Mouse (Mus musculus) thymus, adult 2 months (tissue): ENCODE results near the gene Esrrb. TPM values are rescaled to one million over a fixed set of nuclear protein-coding genes. Genes with fewer than 3 reads are reported as not detected.

Experiments used
- DNase-seq: peaks from one replicate; pipeline ENCODE4 v3.0.0; 2021
- H3K27ac ChIP-seq: fragments of 200-500 bp; 2 replicates; pipeline ENCODE4 v1.5.1; 2012; ENCODE audit warnings: low read length, control low read depth; ENCODE audit not compliant: control insufficient read depth, insufficient read depth
- H3K27me3 ChIP-seq: fragments of 200-500 bp; 2 replicates; pipeline ENCODE4 v1.6.1; 2012; ENCODE audit warnings: mild to moderate bottlenecking, low read length, moderate library complexity, mixed read lengths; ENCODE audit not compliant: control insufficient read depth, insufficient read depth
- H3K36me3 ChIP-seq: fragments of 200-500 bp; 2 replicates; pipeline ENCODE4 v1.6.1; 2012; ENCODE audit warnings: mild to moderate bottlenecking, low read length, moderate library complexity; ENCODE audit not compliant: control insufficient read depth, insufficient read depth
- H3K4me1 ChIP-seq: fragments of 200-500 bp; replicated peaks from 2 replicates; pipeline ENCODE4 v1.6.1; 2012; ENCODE audit warnings: low read length; ENCODE audit not compliant: control insufficient read depth, insufficient read depth
- H3K4me3 ChIP-seq: fragments of 200-500 bp; 2 replicates; pipeline ENCODE4 v1.5.1; 2012; ENCODE audit warnings: mild to moderate bottlenecking, low read length, control low read depth, moderate library complexity; ENCODE audit not compliant: control insufficient read depth, insufficient read depth
- CTCF ChIP-seq: fragments of 200-500 bp; IDR thresholded peaks from 2 replicates; pipeline ENCODE4 v1.5.1; 2012; ENCODE audit warnings: mild to moderate bottlenecking, control low read depth, low read length, moderate library complexity, borderline replicate concordance; ENCODE audit not compliant: control insufficient read depth, poor library complexity, insufficient read depth; ENCODE audit errors: extremely low read depth
- POLR2A ChIP-seq: fragments of 200-500 bp; IDR thresholded peaks from 2 replicates; pipeline ENCODE4 v1.6.1; 2012; ENCODE audit warnings: mild to moderate bottlenecking, low read length, control low read depth, moderate library complexity; ENCODE audit not compliant: control insufficient read depth, poor library complexity, insufficient read depth; ENCODE audit errors: extremely low read depth
- WGBS: fragments of 180-500 bp; shearing (Covaris S2); methylation state at CpG from one replicate; pipeline ENCODE4 v1.1.7; 2018; 5-methylcytosine and 5-hydroxymethylcytosine counted together
- polyA plus RNA-seq: library from polyadenylated mRNA; depleted of rRNA; stranded (reverse); fragments of >200 nt; gene quantifications from 2 replicates; pipeline ENCODE4 v1.2.3, GENCODE M21; 2012; rRNA removed

The Esrrb gene
- polyA plus RNA-seq, 1 experiment: 0.55 TPM

DNA sequence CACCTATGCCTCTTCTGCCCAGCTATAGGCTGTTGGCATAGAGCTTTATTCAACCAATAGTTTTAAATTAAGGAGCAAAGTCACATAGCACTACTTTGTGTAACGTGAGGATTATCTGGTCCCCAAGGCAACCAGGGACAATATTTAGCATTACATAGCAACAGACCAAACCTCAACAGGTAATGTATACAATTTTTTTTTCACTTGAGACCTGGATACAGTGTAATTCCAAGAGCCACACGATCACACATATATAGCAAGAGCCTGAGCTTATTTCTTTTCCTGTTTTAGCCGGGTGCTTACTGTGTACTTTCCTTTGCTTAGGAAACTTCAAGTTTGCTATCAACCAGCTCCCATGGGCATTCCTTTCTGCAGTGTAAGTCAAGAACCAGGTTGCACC is 201.8 kb downstream of the Esrrb start:
- Histone ChIP-seq H3K27me3 (no peaks in the 10 kb centered on the region), H3K36me3 (no peaks in the 10 kb centered on the region), H3K4me3 (no peak overlapping the region), H3K27ac (no peak overlapping the region), H3K4me1 (no peaks in the 10 kb centered on the region)
- WGBS: 81% methylated on average over 3 of the region's 3 CpGs
- TF ChIP-seq CTCF: no peak
- TF ChIP-seq POLR2A: no peak
- no peak for DNase-seq

DNA sequence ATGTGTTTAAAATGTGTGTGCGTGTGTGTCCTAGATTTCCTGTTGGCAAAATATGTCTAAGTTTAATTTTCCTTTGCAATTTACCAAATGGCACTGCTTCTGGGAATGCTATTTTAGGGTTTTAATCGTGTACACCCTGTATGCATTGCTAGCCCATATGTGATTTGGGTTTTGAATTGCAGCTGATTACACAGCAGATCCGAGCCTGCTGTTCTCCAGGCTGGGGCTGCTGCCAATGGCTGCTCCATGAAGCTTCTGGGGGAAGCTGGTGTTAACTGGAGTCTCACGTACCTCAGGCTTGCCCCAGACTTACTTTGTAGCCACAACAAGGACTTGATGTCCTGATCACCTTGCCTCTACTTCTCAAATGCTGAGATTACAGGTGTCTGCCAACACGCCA is 205.1 kb downstream of the Esrrb start:
- DNase-seq: no peak
- Histone ChIP-seq H3K27me3 (no peaks in the 10 kb centered on the region), H3K36me3 (no peaks in the 10 kb centered on the region), H3K27ac (no peak overlapping the region), H3K4me1 (no peaks in the 10 kb centered on the region), H3K4me3 (no peak overlapping the region)
- 87% methylated on average over 5 of the region's 5 CpGs for WGBS
- TF ChIP-seq CTCF (no peak), POLR2A (no peak)

Other genes with a start within 250 kb of the Esrrb start
- 21.0 and 22.7 TPM in 2 replicates for gene Gpatch2l, start 119.3 kb upstream of the Esrrb start, polyA plus RNA-seq